Mouse (Mus musculus) CH12.LX (cell line): ENCODE results near the gene Olfr5. TPM values are rescaled to one million over a fixed set of nuclear protein-coding genes. Genes with fewer than 3 reads are reported as not detected.

Source experiments
- DNase-seq: peaks from one replicate; pipeline ENCODE4 v3.0.0-alpha.2; 2013; ENCODE audit errors: extremely low read depth
- H3K27ac ChIP-seq: 2 replicates; pipeline ENCODE4 v1.5.1; 2012; ENCODE audit warnings: low read depth, mild to moderate bottlenecking, control low read depth, moderate library complexity; ENCODE audit not compliant: insufficient read depth
- H3K27me3 ChIP-seq: replicated peaks from 2 replicates; pipeline ENCODE3; 2012; ENCODE audit warnings: inconsistent platforms
- H3K36me3 ChIP-seq, 2 experiments: replicated peaks in 1 of 2; 2 replicates each; pipeline versions ENCODE3 to v1.6.1; 2012; ENCODE audit warnings: inconsistent platforms in 1 of 2, low read length in 1 of 2, mild to moderate bottlenecking in 1 of 2, mixed read lengths in 1 of 2, moderate library complexity in 1 of 2; ENCODE audit not compliant: control insufficient read depth in 1 of 2, insufficient read depth in 1 of 2
- H3K4me1 ChIP-seq, 2 experiments: 2 replicates each; pipeline ENCODE4 v1.6.1; 2012; ENCODE audit warnings: inconsistent platforms in 1 of 2, moderate library complexity in 1 of 2; ENCODE audit not compliant: insufficient read depth in 2 of 2, control insufficient read depth in 1 of 2
- H3K4me2 ChIP-seq: 2 replicates; pipeline ENCODE4 v1.6.1; 2012; ENCODE audit warnings: low read depth, mild to moderate bottlenecking, control low read depth; ENCODE audit not compliant: poor library complexity, insufficient read depth, severe bottlenecking
- H3K4me3 ChIP-seq, 3 experiments: fragments of 150-350 bp in 1 of 3; sonication (generic) in 1 of 3; replicated peaks in 1 of 3; 2 replicates each; pipeline versions ENCODE3 to v1.5.1; 2011 to 2012; ENCODE audit warnings: low read depth in 2 of 3, low read length in 2 of 3, mild to moderate bottlenecking in 2 of 3, moderate library complexity in 2 of 3, control low read depth in 1 of 3, improper control_type of control experiment in 1 of 3, inconsistent platforms in 1 of 3, mixed read lengths in 1 of 3; ENCODE audit not compliant: poor library complexity in 1 of 3
- H3K79me2 ChIP-seq: replicated peaks from 2 replicates; pipeline ENCODE4 v1.6.1; 2012; ENCODE audit warnings: mild to moderate bottlenecking, moderate library complexity; ENCODE audit not compliant: control insufficient read depth, poor library complexity, insufficient read depth, severe bottlenecking; ENCODE audit errors: extremely low read depth
- H3K9ac ChIP-seq: 2 replicates; pipeline ENCODE4 v1.6.1; 2012; ENCODE audit warnings: low read depth, mild to moderate bottlenecking, control low read depth, moderate library complexity; ENCODE audit not compliant: insufficient read depth
- H3K9me3 ChIP-seq: replicated peaks from 2 replicates; pipeline ENCODE3; 2012; ENCODE audit warnings: low read length, inconsistent platforms, mixed read lengths
- BHLHE40 ChIP-seq: IDR thresholded peaks from 2 replicates; pipeline ENCODE4 v1.6.1; 2011; ENCODE audit warnings: mild to moderate bottlenecking, low read depth, low read length, improper control_type of control experiment
- E2F4 ChIP-seq: IDR thresholded peaks from 2 replicates; pipeline ENCODE4 v1.6.1; 2011; ENCODE audit warnings: low read depth, low read length, improper control_type of control experiment; ENCODE audit not compliant: insufficient replicate concordance
- EP300 ChIP-seq: IDR thresholded peaks from 2 replicates; pipeline ENCODE4 v1.6.1; 2011; ENCODE audit warnings: low read length, improper control_type of control experiment
- GABPA ChIP-seq: IDR thresholded peaks from 2 replicates; pipeline ENCODE4 v1.6.1; 2012; ENCODE audit warnings: low read depth, low read length, improper control_type of control experiment, inconsistent platforms; ENCODE audit not compliant: insufficient replicate concordance
- HCFC1 ChIP-seq: IDR thresholded peaks from 2 replicates; pipeline ENCODE4 v1.6.1; 2012; ENCODE audit warnings: low read depth, mild to moderate bottlenecking, inconsistent platforms, low read length, improper control_type of control experiment
- IRF4 ChIP-seq: IDR thresholded peaks from 2 replicates; pipeline ENCODE4 v1.6.1; 2014; ENCODE audit warnings: low read depth, mild to moderate bottlenecking, inconsistent platforms, low read length, improper control_type of control experiment
- JUND ChIP-seq: conservative IDR thresholded peaks from 2 replicates; pipeline ENCODE4 v1.6.1; 2011; ENCODE audit warnings: low read depth, low read length, improper control_type of control experiment
- KAT2A ChIP-seq: IDR thresholded peaks from 2 replicates; pipeline ENCODE4 v1.6.1; 2012; ENCODE audit warnings: low read length, improper control_type of control experiment, inconsistent platforms; ENCODE audit not compliant: insufficient replicate concordance
- MAFK ChIP-seq: IDR thresholded peaks from 2 replicates; pipeline ENCODE4 v1.6.1; 2011; ENCODE audit warnings: low read length, improper control_type of control experiment; ENCODE audit not compliant: insufficient replicate concordance
- MAX ChIP-seq: IDR thresholded peaks from 2 replicates; pipeline ENCODE4 v1.6.1; 2011; ENCODE audit warnings: low read length, improper control_type of control experiment
- MAZ ChIP-seq: IDR thresholded peaks from 2 replicates; pipeline ENCODE4 v1.6.1; 2012; ENCODE audit warnings: low read depth, mild to moderate bottlenecking, inconsistent platforms, low read length, improper control_type of control experiment, moderate library complexity
- MYC ChIP-seq: IDR thresholded peaks from 2 replicates; pipeline ENCODE4 v1.6.1; 2011; ENCODE audit warnings: low read depth, mild to moderate bottlenecking, improper control_type of control experiment, low read length
- NELFE ChIP-seq: IDR thresholded peaks from 2 replicates; pipeline ENCODE4 v1.6.1; 2011; ENCODE audit warnings: low read depth, low read length, improper control_type of control experiment
- NRF1 ChIP-seq: IDR thresholded peaks from 2 replicates; pipeline ENCODE4 v1.6.1; 2014; ENCODE audit warnings: low read depth, mild to moderate bottlenecking, inconsistent platforms, low read length, improper control_type of control experiment, moderate library complexity
- RCOR1 ChIP-seq: conservative IDR thresholded peaks from 2 replicates; pipeline ENCODE4 v1.6.1; 2012; ENCODE audit warnings: low read depth, mild to moderate bottlenecking, inconsistent platforms, low read length, improper control_type of control experiment
- SIN3A ChIP-seq: IDR thresholded peaks from 2 replicates; pipeline ENCODE4 v1.6.1; 2012; ENCODE audit warnings: low read length, improper control_type of control experiment, inconsistent platforms
- SMC3 ChIP-seq: IDR thresholded peaks from 2 replicates; pipeline ENCODE4 v1.6.1; 2011; ENCODE audit warnings: low read depth, low read length, improper control_type of control experiment
- TCF12 ChIP-seq: IDR thresholded peaks from 2 replicates; pipeline ENCODE4 v1.6.1; 2014; ENCODE audit warnings: low read depth, mild to moderate bottlenecking, inconsistent platforms, low read length, improper control_type of control experiment
- UBTF ChIP-seq: IDR thresholded peaks from 2 replicates; pipeline ENCODE4 v1.6.1; 2012; ENCODE audit warnings: low read depth, mild to moderate bottlenecking, inconsistent platforms, low read length, improper control_type of control experiment, moderate library complexity
- USF2 ChIP-seq: conservative IDR thresholded peaks from 2 replicates; pipeline ENCODE4 v1.6.1; 2011; ENCODE audit warnings: low read depth, low read length, improper control_type of control experiment
- ZNF384 ChIP-seq: IDR thresholded peaks from 2 replicates; pipeline ENCODE4 v1.6.1; 2012; ENCODE audit warnings: low read depth, low read length, improper control_type of control experiment, inconsistent platforms
- dilution Hi-C: fragments of 300-500 bp; cut with MboI; formaldehyde crosslinking; loops from 2 replicates; pipeline ENCODE4 v1.14.3; 2020; ENCODE audit warnings: low sequenced_read_pairs; ENCODE audit not compliant: extremely low pct_unique_long_range_greater_than_20kb, extremely low pct_ligation_motif_present
- in situ Hi-C: fragments of 300-500 bp; cut with MboI; formaldehyde crosslinking; loops from 3 replicates; pipeline ENCODE4 v1.14.3; 2019; ENCODE audit warnings: low sequenced_read_pairs, low pct_ligation_motif_present, low pct_unique_long_range_greater_than_20kb, mixed read lengths
- polyA plus RNA-seq: library from polyadenylated mRNA; unstranded; fragments of >175 nt; gene quantifications from 2 replicates; pipeline ENCODE4 v1.2.1, GENCODE M21; 2012; ENCODE audit warnings: low read depth; ENCODE audit not compliant: insufficient read length
- total RNA-seq, 2 experiments: library from RNA; depleted of rRNA; stranded (reverse); fragments of 300-350 nt in 1 of 2; fragments of >200 nt in 1 of 2; gene quantifications; 2 replicates each; pipeline ENCODE4 v1.2.3; 2012 to 2014

The Olfr5 gene
- total and polyA plus RNA-seq, 3 experiments, result not detected

GRCm38 (mm10) chr7:6447771-6448170, 39.0 kb downstream of the Olfr5 start:
- Histone ChIP-seq H3K4me3 (no peak overlapping the region), H3K36me3 (no peaks in the 10 kb centered on the region), H3K79me2 (no peaks in the 10 kb centered on the region), H3K27me3 (no peaks in the 10 kb centered on the region), H3K9me3 (peaks cover 37% of the 10 kb centered on the region), H3K9ac (no peak overlapping the region), H3K27ac (no peak overlapping the region), H3K4me2 (no peak overlapping the region), H3K4me1 (no peaks in the 10 kb centered on the region)
- TF ChIP-seq EP300 (no peak), MYC (no peak), IRF4 (no peak), MAFK (no peak)
- dilution Hi-C loops (no loop called here), in situ Hi-C loops (no loop called here)
- DNase-seq, result no peak

DNA sequence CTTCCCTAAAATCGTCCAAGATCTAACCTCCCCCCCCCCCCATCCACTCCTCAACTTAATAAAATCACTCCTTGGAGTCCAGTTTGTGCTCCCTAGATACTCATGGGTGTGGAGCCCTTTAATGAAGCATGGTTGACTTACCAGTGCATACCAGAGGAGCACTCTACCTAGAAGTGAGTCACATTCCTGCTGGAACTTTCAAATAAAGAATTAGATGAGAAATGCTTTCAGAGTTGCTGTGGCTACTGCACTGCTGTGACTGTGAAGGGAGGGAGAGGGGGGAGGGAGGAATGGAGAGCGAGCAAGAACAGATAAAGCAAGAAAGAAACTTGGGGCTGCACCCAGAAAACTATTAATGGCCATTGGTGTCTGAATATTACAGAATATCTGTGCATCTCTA, 45.6 kb downstream of the Olfr5 start:
- Histone ChIP-seq H3K9ac (no peak overlapping the region), H3K4me2 (no peak overlapping the region), H3K36me3 (no peaks in the 10 kb centered on the region), H3K4me3 (no peak overlapping the region), H3K4me1 (no peaks in the 10 kb centered on the region), H3K27ac (no peak overlapping the region), H3K79me2 (no peaks in the 10 kb centered on the region), H3K27me3 (no peaks in the 10 kb centered on the region), H3K9me3 (peaks cover 29% of the 10 kb centered on the region)
- in situ Hi-C loops (no loop called here), dilution Hi-C loops (no loop called here)
- DNase-seq, result no peak
- no peak for TF ChIP-seq BHLHE40
- TF ChIP-seq SMC3, result no peak
- TF ChIP-seq HCFC1, result no peak
- TF ChIP-seq MAZ, result no peak
- no peak for TF ChIP-seq UBTF
- TF ChIP-seq ZNF384, result no peak
- no peak for TF ChIP-seq SIN3A
- TF ChIP-seq MAX, result no peak
- no peak for TF ChIP-seq JUND
- no peak for TF ChIP-seq GABPA
- no peak for TF ChIP-seq NELFE
- TF ChIP-seq MAFK, result no peak
- TF ChIP-seq TCF12, result no peak
- TF ChIP-seq RCOR1, result no peak
- TF ChIP-seq E2F4, result no peak
- TF ChIP-seq USF2, result no peak
- TF ChIP-seq NRF1, result no peak
- TF ChIP-seq KAT2A, result no peak
